Mouse (Mus musculus): ENCODE results near the gene Lcp2.
"Not testable (repeated sequence)": the region's sequence is repeated elsewhere in the genome, so short reads cannot be mapped to it uniquely, and the experiment has no call there.

Gene Lcp2

DNA sequence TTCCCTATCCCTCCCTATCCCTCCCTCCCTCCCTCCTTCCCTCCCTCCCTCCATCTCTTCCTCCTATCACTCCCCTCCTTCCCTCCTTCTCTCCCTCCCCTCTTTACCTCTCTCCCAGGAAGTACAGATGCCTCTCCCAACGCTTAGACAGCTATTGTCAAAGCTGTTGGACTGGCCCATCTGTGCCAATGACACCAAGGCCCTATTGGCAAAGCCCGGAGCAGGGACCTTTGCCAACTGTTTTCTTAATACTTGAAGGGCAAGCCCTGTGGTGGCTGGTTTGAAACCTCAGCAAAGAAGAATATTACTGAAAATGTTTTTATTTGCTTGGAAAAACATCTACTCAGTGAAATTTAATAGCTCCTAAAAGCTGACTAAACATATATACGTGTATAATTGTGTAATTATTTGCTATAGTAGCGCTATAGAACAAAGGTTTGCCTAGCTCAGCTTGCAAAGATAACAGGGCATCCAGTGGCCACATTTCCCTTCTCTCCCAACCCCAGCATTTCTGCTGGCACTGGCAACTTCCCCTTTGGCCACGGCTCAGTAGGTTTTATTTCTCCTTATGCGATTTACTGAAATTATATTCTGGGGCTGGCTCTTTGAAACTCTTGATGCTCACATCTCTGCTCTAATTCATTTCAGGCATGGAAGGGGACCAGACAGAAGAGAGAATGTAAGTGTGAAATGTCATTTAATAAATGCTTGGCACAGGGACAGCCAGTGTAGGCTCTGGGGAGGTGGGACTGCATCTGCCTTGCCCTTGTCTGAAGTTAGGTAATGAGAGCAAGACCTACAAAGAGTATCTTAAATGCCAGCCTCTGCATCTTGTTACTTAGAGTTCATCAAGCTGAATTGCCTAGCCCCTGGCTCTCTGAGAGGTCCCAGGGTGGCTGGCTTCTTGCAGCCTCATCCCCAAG lies 33.1 kb downstream of the Lcp2 start:
- in situ Hi-C loops (cut with MboI, MseI): loop anchor here (10.0 kb wide), 1 partner anchor 135 kb away; no protein-coding TSS in a partner anchor

- in situ Hi-C loops (cut with MboI, MseI): no loop called here
Observed at GRCm38 (mm10) chr11:34083795-34084194, 37.1 kb downstream of the Lcp2 start.

GRCm38 (mm10) chr11:34084639-34085038 lies 37.9 kb downstream of the Lcp2 start:
- in situ Hi-C loops (cut with MboI, MseI): no loop called here

DNA sequence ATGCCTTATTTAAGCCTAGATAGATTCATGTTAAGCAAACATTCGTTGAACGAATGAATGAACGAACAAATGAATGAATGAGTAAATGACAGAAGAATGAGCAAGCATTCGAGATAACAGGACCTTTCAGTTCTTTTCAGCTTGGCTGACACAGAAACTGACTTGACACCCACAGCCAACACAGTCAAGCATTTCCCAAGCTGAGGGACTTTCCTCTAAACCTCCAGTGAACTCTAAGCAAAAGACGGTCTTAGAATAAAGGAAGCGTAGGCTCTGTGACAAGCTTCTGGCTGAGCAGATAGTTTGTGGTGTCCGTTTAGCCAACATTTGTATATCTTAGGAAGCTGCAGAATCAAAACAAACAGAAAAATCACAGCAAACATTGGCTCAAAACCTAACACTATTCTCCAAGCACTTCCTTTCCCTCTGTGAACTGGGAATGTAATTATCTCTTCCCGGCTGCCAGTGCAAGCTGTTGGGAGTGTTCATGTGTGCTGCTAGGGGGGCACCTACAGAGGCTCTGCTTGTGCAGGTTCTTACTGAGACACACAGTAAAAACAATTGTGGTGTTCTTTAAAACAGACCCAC lies 39.5 kb downstream of the Lcp2 start:
- in situ Hi-C loops (cut with MboI, MseI): no loop called here

DNA sequence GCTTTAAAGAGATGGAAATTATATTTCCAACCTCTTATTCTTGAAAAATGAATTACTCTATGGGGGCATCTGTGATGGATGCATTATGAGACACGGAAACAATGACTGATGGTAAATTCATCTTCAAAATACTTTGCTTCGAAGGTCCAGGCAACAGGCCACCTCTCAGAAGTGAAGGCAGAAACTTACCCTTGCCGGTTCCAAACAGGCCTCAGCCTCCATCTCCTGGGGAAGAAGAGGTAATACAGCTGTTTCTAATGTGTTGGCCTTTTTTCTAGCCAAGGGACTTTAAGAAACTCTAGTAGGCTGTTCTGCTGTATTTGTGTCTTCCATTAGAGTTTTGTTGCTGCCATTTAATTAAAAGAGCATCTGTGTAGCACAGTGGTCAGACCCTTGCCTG lies 40.3 kb downstream of the Lcp2 start:
- in situ Hi-C loops (cut with MboI, MseI): no loop called here

GRCm38 (mm10) chr11:34098422-34098821 lies 51.7 kb downstream of the Lcp2 start, which contains the start of gene 4930469K13Rik:
TSS of gene 4930469K13Rik (minus strand) at chr11:34098554.
- in situ Hi-C loops (cut with MboI, MseI): no loop called here

- in situ Hi-C loops (cut with MboI, MseI): loop anchor here (25.0 kb wide), 2 partner anchors 110 to 610 kb away; partner anchors contain the start of gene Foxi1
Observed at GRCm38 (mm10) chr11:34101827-34102226, 55.1 kb downstream of the Lcp2 start.

DNA sequence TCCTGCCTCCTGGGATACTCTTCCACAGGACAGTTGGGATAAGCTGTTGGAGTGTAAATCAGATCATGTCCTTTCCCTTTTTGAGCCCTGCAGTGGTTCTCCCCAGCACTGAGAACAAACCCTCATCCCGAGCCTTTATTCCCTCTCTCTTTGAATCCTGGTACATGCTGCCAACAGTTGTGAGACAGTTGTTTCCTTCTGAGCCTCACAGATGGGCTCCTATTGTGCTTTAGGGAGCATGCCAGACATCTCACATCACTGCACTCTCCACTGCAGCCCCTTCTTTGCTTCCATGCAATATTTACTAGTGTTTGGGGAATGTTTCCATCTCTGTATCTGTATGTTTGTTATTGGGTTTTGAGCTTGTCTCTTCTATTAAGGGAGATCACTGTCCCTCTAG lies 58.2 kb downstream of the Lcp2 start:
- in situ Hi-C loops (cut with MboI, MseI): loop anchor here (25.0 kb wide), 2 partner anchors 107 to 607 kb away; partner anchors contain the start of gene Foxi1

GRCm38 (mm10) chr11:34109260-34109659 lies 62.5 kb downstream of the Lcp2 start:
- in situ Hi-C loops (cut with MboI, MseI): loop anchor here (25.0 kb wide), 2 partner anchors 103 to 603 kb away; partner anchors contain the start of gene Foxi1

- in situ Hi-C loops (cut with MboI, MseI): loop anchor here (25.0 kb wide), 2 partner anchors 100 to 600 kb away; partner anchors contain the start of gene Foxi1
Observed at GRCm38 (mm10) chr11:34111940-34112339, 65.2 kb downstream of the Lcp2 start.

- in situ Hi-C loops (cut with MboI, MseI): loop anchor here (25.0 kb wide), 2 partner anchors 99 to 599 kb away; partner anchors contain the start of gene Foxi1
Observed at GRCm38 (mm10) chr11:34112781-34113380, 66.2 kb downstream of the Lcp2 start.

GRCm38 (mm10) chr11:34113760-34114159 lies 67.0 kb downstream of the Lcp2 start:
- in situ Hi-C loops (cut with MboI, MseI): loop anchor here (25.0 kb wide), 2 partner anchors 99 to 599 kb away; partner anchors contain the start of gene Foxi1

- in situ Hi-C loops (cut with MboI, MseI): loop anchor here (5.0 to 25.0 kb wide), 3 partner anchors 36 to 596 kb away; partner anchors contain the start of gene Foxi1
Observed at GRCm38 (mm10) chr11:34116572-34117135, 69.9 kb downstream of the Lcp2 start.

GRCm38 (mm10) chr11:34117581-34117980 lies 70.9 kb downstream of the Lcp2 start:
- in situ Hi-C loops (cut with MboI, MseI): loop anchor here (5.0 to 25.0 kb wide), 3 partner anchors 35 to 595 kb away; partner anchors contain the start of gene Foxi1

DNA sequence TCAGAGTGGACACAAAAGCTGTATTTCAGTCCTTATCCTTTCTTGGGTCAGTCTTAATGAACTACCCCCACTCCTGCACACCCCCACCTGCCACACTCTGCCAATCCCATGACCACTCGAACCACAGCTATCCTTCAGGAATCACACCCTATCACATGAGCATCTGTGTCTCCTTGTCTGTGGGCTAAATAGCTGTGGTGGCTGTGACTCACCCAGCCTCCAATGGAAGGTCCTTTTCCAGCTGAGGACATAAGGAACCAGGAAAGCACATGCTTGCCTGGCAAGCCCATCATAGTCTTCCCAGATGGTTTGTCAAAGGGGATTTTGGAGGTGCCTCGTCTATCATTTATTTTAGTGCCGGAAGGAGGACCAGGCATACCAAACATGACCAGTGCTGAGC lies 71.6 kb downstream of the Lcp2 start:
- in situ Hi-C loops (cut with MboI, MseI): loop anchor here (5.0 to 25.0 kb wide), 3 partner anchors 34 to 594 kb away; partner anchors contain the start of gene Foxi1

DNA sequence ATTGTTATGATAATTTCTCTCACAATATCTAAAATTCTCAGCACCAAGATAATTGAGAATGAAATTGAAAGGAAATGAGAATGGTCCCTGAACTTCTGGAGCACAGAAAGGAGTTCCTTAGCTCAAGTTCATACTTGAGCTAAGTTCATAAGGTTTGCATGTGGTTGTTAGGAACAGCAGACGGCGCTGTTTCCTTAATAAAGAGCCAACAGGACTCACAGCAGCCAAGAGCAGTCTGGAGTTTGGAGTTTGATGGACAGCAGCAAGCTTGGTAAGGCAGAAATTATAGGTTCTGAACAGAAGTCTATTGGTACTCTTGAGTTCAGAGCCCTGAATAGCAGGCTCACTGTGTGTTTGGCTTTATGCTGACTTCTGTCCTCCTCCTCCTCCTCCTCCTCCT lies 76.4 kb downstream of the Lcp2 start:
- in situ Hi-C loops (cut with MboI, MseI): loop anchor here (25.0 kb wide), 2 partner anchors 89 to 589 kb away; partner anchors contain the start of gene Foxi1

- in situ Hi-C loops (cut with MboI, MseI): loop anchor here (25.0 kb wide), 2 partner anchors 87 to 587 kb away; partner anchors contain the start of gene Foxi1
Observed at GRCm38 (mm10) chr11:34124852-34125251, 78.1 kb downstream of the Lcp2 start.

DNA sequence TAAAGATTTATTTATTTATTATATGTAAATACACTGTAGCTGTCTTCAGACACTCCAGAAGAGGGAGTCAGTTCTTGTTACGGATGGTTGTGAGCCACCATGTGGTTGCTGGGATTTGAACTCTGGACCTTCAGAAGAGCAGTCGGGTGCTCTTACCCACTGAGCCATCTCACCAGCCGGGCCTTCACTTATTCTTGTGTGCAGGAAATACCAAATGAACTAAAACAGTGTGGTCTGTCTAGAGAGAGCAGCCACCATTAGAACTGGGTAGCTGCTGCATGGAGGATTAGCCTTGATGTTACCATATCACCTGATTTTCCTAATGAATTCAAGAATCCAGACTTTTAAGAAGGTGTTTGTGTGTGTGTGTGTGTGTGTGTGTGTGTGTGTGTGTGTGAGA lies 79.0 kb downstream of the Lcp2 start:
- in situ Hi-C loops (cut with MboI, MseI): not testable (repeated sequence)

DNA sequence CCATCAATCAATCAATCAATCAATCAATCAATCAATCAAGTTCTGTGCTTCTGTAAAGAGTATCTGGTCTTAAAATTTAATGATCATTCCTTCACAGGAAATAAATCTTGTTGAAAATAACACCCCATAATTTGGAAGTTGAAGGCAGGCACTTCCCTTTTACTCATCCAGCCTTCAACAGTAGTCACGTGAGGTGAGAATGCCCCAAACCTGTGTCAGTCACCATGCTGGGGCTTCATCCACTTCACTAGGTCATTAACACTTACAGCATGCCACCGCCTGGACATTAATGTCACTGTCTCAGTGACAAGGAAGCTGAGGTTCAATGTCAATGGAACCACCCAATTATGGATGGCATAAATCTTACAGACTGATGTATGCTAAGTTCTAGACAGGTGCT lies 81.7 kb downstream of the Lcp2 start:
- in situ Hi-C loops (cut with MboI, MseI): no loop called here

GRCm38 (mm10) chr11:34139296-34139695 lies 92.6 kb downstream of the Lcp2 start:
- in situ Hi-C loops (cut with MboI, MseI): no loop called here
